Mouse (Mus musculus) erythroblast, embryonic 14.5 days (primary cell): ENCODE results near the gene Zfhx3.

Experiments
- GATA1 ChIP-seq: IDR thresholded peaks from 2 replicates; pipeline ENCODE4 v1.6.1; 2012; ENCODE audit warnings: low read length, inconsistent platforms, mixed read lengths
- TAL1 ChIP-seq: IDR thresholded peaks from 3 replicates; pipeline ENCODE4 v1.6.1; 2012; ENCODE audit warnings: low read length, inconsistent platforms, mixed read lengths

GRCm38 (mm10) chr8:108470269-108470668 is 527.8 kb downstream of the Zfhx3 start:
- TF ChIP-seq GATA1, result no peak
- no peak for TF ChIP-seq TAL1
